Mouse (Mus musculus) C2C12 (cell line): ENCODE results near the gene Ryr3.

Experiments
- CEBPB ChIP-seq: IDR thresholded peaks from one replicate; pipeline ENCODE4 v1.6.1; 2011; ENCODE audit warnings: low read depth, mild to moderate bottlenecking, control low read depth, moderate library complexity
- CTCF ChIP-seq: IDR thresholded peaks from one replicate; pipeline ENCODE4 v1.5.1; 2011; ENCODE audit not compliant: control insufficient read depth, insufficient read depth, insufficient read length
- MAX ChIP-seq: IDR thresholded peaks from one replicate; pipeline ENCODE4 v1.6.1; 2011; ENCODE audit warnings: mild to moderate bottlenecking, control low read depth
- MYOD1 ChIP-seq: IDR thresholded peaks from one replicate; pipeline ENCODE4 v1.6.1; 2011; ENCODE audit warnings: low read depth; ENCODE audit not compliant: control insufficient read depth, insufficient read length
- USF1 ChIP-seq: IDR thresholded peaks from one replicate; pipeline ENCODE4 v1.6.1; 2011; ENCODE audit warnings: low read depth, mild to moderate bottlenecking, control low read depth, moderate library complexity

- TF ChIP-seq CTCF (no peak), CEBPB (no peak), USF1 (no peak), MAX (no peak), MYOD1 (no peak)
Observed at GRCm38 (mm10) chr2:112630669-112631068, 586.2 kb downstream of the Ryr3 start.
